Mouse (Mus musculus) midbrain, postnatal 0 days (tissue): ENCODE results near the gene Caprin1. TPM values are rescaled to one million over a fixed set of nuclear protein-coding genes. Genes with fewer than 3 reads are reported as not detected.

Experiments
- ATAC-seq: fragments of 200-750 bp; cut with Nextera tagmentation; 2 replicates; pipeline ENCODE4 v1.8.0; 2017; ENCODE audit warnings: moderate number of reproducible peaks, mild to moderate bottlenecking, moderate TSS enrichment, moderate library complexity; ENCODE audit not compliant: low FRiP score
- DNase-seq: peaks from one replicate; pipeline ENCODE4 v3.0.0-alpha.2; 2015; ENCODE audit warnings: low spot score
- H3K27ac ChIP-seq: fragments of 300-500 bp; sonication (generic); 2 replicates; pipeline ENCODE4 v1.5.1; 2014; ENCODE audit warnings: low read depth, mild to moderate bottlenecking, low read length, mixed read lengths
- H3K27me3 ChIP-seq: fragments of 300-500 bp; sonication (generic); 2 replicates; pipeline ENCODE4 v1.6.1; 2014; ENCODE audit warnings: low read length, control low read depth, mixed read lengths; ENCODE audit not compliant: insufficient read depth
- H3K36me3 ChIP-seq: fragments of 300-500 bp; sonication (generic); 2 replicates; pipeline ENCODE4 v1.6.1; 2014; ENCODE audit warnings: low read length, control low read depth, mixed read lengths; ENCODE audit not compliant: insufficient read depth
- H3K4me1 ChIP-seq: fragments of 300-500 bp; sonication (generic); 2 replicates; pipeline ENCODE4 v1.6.1; 2014; ENCODE audit warnings: mild to moderate bottlenecking, control low read depth, antibody characterized with exemption, low read length, mixed read lengths; ENCODE audit not compliant: insufficient read depth
- H3K4me2 ChIP-seq: fragments of 300-500 bp; sonication (generic); 2 replicates; pipeline ENCODE4 v1.6.1; 2014; ENCODE audit warnings: low read depth, mild to moderate bottlenecking, low read length, mixed read lengths; ENCODE audit not compliant: poor library complexity, severe bottlenecking
- H3K4me3 ChIP-seq: fragments of 300-500 bp; sonication (generic); 2 replicates; pipeline ENCODE4 v1.5.1; 2014; ENCODE audit warnings: low read depth, mild to moderate bottlenecking, low read length, moderate library complexity
- H3K9ac ChIP-seq: fragments of 300-500 bp; sonication (generic); replicated peaks from 2 replicates; pipeline ENCODE4 v1.6.1; 2014; ENCODE audit warnings: mild to moderate bottlenecking, low read length, moderate library complexity, mixed read lengths; ENCODE audit not compliant: poor library complexity, severe bottlenecking
- H3K9me3 ChIP-seq: fragments of 300-500 bp; sonication (generic); 2 replicates; pipeline ENCODE4 v1.6.1; 2016; ENCODE audit warnings: low read length, control low read depth
- CTCF ChIP-seq: IDR thresholded peaks from 2 replicates; pipeline ENCODE4 v1.5.1; 2016; ENCODE audit warnings: antibody characterized with exemption, mild to moderate bottlenecking
- WGBS: fragments of 180-500 bp; shearing (Covaris S2); extraction: QIAGEN DNeasy Blood & Tissue Kit; methylation state at CpG from one replicate; pipeline ENCODE4 v1.1.7; 2014; 5-methylcytosine and 5-hydroxymethylcytosine counted together
- polyA plus RNA-seq: library from polyadenylated mRNA; unstranded; fragments of >200 nt; fragmentation: Nextera tagmentation; extraction: Ambion mirVana; gene quantifications from 2 replicates; pipeline ENCODE4 v1.2.1, GENCODE M21; 2015
- total RNA-seq: library from RNA; depleted of rRNA; stranded (reverse); fragments of >200 nt; gene quantifications from 2 replicates; pipeline ENCODE4 v1.2.3, GENCODE M21; 2014

The Caprin1 gene
- total and polyA plus RNA-seq, 2 experiments from 2014 or later, result 226 to 269 TPM

DNA sequence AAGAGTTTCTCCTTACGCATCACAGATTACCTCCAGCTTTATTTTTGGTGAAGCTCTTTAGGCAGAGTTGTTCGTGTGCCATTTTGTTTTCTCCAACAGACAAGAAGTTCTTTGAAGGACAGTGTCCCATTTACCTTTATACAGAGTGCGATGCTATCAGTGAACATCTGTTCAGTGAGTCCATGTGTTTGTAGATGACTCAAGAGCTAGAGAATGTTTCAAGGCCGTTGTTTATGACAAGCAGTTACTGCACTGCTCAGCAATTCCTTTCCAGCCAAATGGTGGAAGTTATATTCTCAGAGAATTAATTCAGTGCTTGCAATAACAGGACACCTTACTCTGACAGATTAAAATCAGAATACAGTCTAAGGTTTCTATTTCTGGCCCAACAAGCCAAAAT lies 27.5 kb upstream of the Caprin1 start:
- no peak overlapping the region for H3K4me3 ChIP-seq
- DNase-seq (no peak), ATAC-seq (no peak)
- no peaks in the 10 kb centered on the region for H3K36me3 ChIP-seq
- no peak overlapping the region for H3K27ac ChIP-seq
- WGBS, result 91% methylated on average over 4 of the region's 4 CpGs
- no peak overlapping the region for H3K9ac ChIP-seq
- TF ChIP-seq CTCF, result no peak
- no peaks in the 10 kb centered on the region for H3K27me3 ChIP-seq
- no peaks in the 10 kb centered on the region for H3K4me1 ChIP-seq
- no peak overlapping the region for H3K4me2 ChIP-seq
- no peaks in the 10 kb centered on the region for H3K9me3 ChIP-seq

DNA sequence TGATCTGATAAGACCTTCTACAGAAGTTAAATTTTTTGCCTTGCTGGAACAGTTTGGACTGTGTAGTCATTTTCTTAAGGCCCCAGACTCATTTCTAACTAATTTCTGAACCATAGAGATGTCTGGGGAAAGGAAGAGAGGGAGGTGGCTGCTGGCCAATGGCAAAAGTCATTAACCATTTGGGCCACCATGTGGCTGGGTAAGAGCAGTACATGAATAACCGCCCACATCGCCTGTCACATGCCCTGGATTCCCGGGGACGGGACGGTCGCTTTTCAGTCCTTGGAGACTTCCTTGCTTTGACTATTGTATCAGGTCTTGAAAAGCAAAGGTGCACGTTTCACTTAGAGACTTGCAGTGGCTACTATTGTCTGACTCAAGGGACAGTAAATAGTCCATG lies 25.1 kb upstream of the Caprin1 start:
- no peak overlapping the region for H3K4me2 ChIP-seq
- H3K9ac ChIP-seq, result no peak overlapping the region
- no peaks in the 10 kb centered on the region for H3K4me1 ChIP-seq
- no peaks in the 10 kb centered on the region for H3K36me3 ChIP-seq
- TF ChIP-seq CTCF, result no peak
- no peak overlapping the region for H3K4me3 ChIP-seq
- H3K27ac ChIP-seq, result no peak overlapping the region
- H3K27me3 ChIP-seq, result no peaks in the 10 kb centered on the region
- H3K9me3 ChIP-seq, result no peaks in the 10 kb centered on the region
- ATAC-seq (no peak), DNase-seq (no peak)
- 67% methylated on average over 7 of the region's 7 CpGs for WGBS

DNA sequence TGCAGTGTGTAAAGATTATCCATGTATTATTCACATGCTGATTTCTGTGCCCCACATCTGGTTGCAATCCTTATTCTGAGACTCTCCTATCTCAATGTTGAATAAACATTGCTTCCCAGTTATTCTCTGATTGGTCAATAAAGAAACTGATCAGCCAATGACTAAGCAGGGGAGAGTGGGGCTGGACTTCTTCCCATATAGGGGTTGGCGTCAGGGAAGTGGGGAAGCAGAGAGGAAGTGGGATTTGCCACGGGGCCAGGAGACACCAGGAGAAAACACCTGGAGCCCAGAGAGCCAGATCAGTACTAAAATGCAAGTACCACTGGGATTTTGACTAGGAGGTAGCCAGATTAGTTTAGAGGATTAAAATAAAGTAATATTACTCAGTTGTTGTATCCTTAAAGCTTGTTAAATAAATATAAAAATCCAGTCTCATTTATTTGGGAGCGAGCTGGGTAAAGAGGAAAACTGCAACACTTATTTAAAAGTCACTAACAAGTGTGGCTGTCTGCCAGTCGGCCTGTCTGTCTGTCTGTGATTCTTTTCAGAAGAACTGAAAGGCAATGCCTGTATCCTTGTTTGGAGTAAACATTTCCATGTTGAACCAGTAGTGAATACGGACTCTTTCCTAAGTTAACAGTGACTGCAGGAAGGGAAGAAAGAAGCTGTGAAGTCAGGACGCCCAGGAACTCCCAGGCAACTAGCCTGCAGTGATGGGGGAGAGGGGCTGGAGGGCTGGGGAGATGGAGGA lies 19.9 kb upstream of the Caprin1 start:
- WGBS, result 37% methylated on average over 6 of the region's 6 CpGs
- no peak for DNase-seq
- Histone ChIP-seq H3K27me3 (no peaks in the 10 kb centered on the region), H3K9me3 (no peaks in the 10 kb centered on the region), H3K36me3 (no peaks in the 10 kb centered on the region), H3K4me3 (no peak overlapping the region), H3K9ac (no peak overlapping the region), H3K4me2 (no peak overlapping the region), H3K4me1 (no peaks in the 10 kb centered on the region), H3K27ac (no peak overlapping the region)
- no peak for ATAC-seq
- TF ChIP-seq CTCF, result no peak

DNA sequence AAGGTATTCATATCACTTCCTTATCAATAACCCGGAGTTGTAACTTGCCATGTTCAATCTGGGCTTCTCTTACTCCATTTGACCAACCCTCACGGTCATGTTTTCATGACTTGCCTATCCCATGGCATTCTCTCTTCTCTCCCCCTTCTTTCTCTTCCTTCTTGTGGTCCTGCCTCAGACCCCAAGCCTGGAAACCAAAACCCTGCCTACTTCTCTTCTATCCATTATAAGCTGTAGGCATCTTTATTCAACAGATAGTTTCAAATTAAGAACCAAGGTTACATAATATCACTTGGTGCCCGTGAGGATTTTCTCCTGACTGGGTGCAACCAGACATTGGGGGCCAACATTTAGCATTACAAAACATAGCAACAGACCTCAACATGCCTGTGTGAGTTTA lies 18.5 kb upstream of the Caprin1 start:
- no peak for TF ChIP-seq CTCF
- no peak overlapping the region for H3K9ac ChIP-seq
- H3K27me3 ChIP-seq, result no peaks in the 10 kb centered on the region
- no peak overlapping the region for H3K27ac ChIP-seq
- H3K4me3 ChIP-seq, result no peak overlapping the region
- DNase-seq (no peak), ATAC-seq (no peak)
- WGBS, result 94% methylated on average over 3 of the region's 3 CpGs
- H3K4me1 ChIP-seq, result no peaks in the 10 kb centered on the region
- H3K4me2 ChIP-seq, result no peak overlapping the region
- no peaks in the 10 kb centered on the region for H3K36me3 ChIP-seq
- no peaks in the 10 kb centered on the region for H3K9me3 ChIP-seq

DNA sequence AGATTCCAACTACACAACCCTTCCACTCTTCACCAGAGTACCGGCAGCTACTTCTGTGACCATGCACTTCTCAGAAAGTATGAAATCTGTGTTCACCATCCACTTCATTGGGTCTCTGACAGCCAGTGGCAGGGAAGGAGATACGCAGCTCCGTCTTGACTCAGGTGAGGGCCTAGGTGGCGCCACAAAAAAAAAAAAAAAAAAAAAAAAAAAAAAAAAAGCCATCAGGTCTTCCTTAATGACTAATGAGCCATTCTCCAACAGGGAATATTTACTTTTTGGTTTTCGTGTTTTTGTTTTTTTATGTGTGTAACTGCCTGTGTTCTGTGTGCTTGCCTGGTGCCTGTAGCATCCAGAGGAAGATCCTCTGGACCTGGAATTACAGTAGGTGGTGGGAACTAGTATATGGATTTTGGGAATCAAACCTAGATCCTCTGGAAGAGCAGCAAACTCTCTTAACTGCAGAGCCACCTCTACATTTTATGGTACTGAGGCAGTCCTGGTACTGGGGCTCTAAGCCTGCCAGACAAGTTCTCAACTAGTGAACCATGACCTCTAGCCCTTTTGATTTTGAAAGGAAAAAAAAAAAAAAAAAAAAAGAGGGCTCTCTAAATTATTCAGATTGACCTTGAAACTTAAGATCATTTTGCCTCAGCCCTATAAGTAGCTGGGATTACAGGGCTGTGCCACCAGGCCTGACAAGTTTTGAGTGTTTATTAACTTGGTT lies 14.2 kb upstream of the Caprin1 start:
- H3K4me3 ChIP-seq, result no peak overlapping the region
- no peaks in the 10 kb centered on the region for H3K27me3 ChIP-seq
- WGBS, result 69% methylated on average over 5 of the region's 5 CpGs
- no peak overlapping the region for H3K9ac ChIP-seq
- TF ChIP-seq CTCF, result no peak
- H3K9me3 ChIP-seq, result no peaks in the 10 kb centered on the region
- H3K4me2 ChIP-seq, result no peak overlapping the region
- ATAC-seq (no peak), DNase-seq (no peak)
- H3K36me3 ChIP-seq, result no peaks in the 10 kb centered on the region
- H3K4me1 ChIP-seq, result no peaks in the 10 kb centered on the region
- H3K27ac ChIP-seq, result no peak overlapping the region

DNA sequence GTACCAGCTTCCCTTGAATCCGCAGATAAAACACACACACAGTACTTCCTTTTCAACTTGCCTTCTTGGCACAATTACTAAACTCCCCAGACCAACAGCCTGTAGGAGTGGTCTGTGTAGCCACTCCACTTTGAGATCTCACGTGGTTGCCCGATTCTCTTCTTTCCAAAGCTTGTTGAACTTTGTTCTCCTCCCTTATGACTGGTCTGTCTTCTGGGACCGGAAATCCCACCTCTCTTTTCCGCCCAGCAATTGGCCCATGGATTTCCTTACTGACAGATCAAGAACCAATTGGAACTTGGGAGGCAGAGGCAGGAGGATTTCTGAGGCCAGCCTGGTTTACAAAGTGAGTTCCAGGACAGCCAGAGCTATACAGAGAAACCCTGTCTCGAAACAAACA lies 13.0 kb upstream of the Caprin1 start:
- WGBS, result 90% methylated on average over 6 of the region's 6 CpGs
- no peak overlapping the region for H3K9ac ChIP-seq
- TF ChIP-seq CTCF, result no peak
- H3K27ac ChIP-seq, result no peak overlapping the region
- no peaks in the 10 kb centered on the region for H3K27me3 ChIP-seq
- H3K4me3 ChIP-seq, result no peak overlapping the region
- no peaks in the 10 kb centered on the region for H3K4me1 ChIP-seq
- no peak for ATAC-seq
- H3K36me3 ChIP-seq, result no peaks in the 10 kb centered on the region
- H3K9me3 ChIP-seq, result no peaks in the 10 kb centered on the region
- H3K4me2 ChIP-seq, result no peak overlapping the region
- no peak for DNase-seq
